Mouse (Mus musculus): ENCODE data around the gene Tssc4.

Gene Tssc4

DNA sequence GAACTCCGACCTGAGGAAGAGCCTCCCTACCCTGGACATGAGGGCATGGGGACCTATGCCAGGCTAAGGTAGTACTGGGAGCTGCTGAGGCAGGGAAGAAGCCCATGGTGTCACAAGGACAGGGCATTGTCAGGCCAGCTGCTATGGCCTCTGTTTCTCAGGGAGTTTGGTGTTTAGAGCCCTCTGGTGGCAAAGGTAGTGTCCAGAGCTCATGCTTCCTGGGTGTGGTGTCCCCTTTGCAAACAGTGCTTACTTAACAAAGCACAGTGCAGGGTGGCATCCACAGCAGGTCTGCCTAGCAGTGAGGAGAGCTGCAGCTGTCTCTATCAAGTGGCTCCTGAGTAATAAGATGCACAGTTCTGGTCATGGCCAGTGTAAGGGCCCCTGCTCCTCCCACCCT lies 41.8 kb downstream of the Tssc4 start:
- DNase-seq (ENCODE audit: low spot score), result no peak

DNA sequence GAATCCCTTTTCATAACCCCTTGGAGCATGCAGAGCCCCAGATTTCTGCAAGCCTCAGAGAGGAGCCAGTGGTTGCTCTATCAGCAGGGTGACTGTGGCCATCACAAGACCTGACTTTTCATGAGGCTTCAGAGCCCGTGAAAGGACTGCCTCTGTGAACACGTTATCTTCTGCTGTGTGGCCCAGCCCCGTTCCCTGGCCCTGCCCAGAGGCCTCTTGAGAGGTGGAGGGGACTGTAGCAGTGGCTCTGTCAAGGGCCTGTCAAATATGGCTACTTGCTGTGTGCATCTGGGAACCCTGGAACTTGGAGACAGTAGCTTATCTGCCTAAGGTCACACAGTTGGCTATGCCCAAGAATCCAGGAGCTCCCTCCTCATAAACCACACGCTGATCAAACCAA lies 42.7 kb downstream of the Tssc4 start:
- DNase-seq (ENCODE audit: low spot score), result no peak

DNA sequence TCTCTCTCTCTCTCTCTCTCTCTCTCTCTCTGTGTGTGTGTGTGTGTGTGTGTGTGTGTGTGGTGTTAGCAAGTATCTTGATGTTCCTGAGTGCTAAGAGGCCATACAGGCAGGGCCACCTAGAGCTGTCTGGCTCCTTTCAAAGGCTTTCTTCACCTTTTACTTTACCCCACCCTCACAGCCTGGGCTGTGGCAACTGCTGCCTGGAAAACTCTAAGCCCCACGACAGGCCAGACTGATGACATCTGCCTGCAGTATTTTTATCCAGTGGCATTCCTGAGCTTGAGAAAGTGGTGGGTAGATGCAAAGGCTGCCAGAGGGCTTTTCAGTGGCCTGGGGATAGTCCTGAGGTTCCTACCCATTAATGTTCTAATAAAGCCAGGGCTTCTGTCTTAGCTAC lies 43.3 kb downstream of the Tssc4 start:
- no peak for DNase-seq (ENCODE audit: low spot score)

DNA sequence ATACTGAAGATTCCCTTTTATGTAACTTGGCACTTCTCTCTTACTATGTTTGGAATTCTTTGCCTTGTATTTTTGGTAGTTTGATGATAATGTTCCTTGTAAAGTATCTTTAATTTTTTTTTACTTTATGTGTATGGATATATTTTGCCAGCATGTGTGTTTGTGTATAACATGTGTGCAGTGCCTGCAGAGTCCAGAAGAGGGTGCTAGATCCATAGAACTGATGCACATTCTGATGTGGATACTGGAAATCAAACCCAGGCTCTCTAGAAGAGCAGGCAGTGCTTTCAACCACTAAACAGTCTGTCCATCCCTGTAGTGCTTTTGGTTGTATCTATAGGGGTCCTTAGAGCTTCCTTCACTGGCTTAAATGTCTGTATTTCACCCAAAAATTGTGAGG lies 45.7 kb downstream of the Tssc4 start:
- no peak for DNase-seq (ENCODE audit: low spot score)

DNA sequence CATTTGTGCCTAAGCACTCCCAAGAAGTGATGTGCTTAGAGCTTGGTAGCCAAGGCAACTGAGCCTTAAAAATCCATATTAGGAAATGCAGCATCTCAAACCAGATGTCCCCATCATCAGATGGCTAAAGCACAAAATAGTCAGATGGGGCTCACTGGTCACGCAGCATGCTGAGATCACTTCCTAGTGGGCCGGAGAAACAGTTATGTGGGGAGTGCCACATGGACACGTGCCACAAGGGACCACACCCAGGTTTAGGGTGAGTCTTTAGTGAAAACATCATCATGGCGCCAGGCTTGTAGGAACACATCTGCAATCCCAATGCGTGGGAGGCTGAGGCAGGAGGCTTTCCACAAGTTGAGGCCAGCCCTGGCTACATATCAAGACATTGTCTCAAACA lies 47.5 kb downstream of the Tssc4 start:
- DNase-seq (ENCODE audit: low spot score), result no peak

DNA sequence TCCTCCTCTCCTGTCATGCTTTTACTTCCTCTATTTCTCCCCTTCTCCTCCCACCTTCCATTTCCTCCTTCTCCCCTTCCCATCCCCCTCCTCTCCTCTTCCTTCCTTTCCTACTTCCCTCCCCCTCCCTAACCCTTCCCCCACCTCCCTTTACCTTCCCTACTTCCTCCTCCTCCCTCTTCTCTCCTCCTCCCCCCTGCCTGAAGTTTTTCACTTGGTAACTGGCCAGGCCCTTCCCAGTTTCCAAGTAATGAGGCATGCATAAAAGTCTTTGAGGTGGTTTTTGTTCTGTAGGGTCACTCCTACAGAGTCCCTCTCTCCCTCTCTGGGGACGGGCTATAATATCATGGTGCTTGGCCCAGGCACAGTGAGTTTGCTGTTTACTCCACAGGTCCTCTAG lies 50.4 kb downstream of the Tssc4 start:
- DNase-seq (ENCODE audit: low spot score), result no peak

DNA sequence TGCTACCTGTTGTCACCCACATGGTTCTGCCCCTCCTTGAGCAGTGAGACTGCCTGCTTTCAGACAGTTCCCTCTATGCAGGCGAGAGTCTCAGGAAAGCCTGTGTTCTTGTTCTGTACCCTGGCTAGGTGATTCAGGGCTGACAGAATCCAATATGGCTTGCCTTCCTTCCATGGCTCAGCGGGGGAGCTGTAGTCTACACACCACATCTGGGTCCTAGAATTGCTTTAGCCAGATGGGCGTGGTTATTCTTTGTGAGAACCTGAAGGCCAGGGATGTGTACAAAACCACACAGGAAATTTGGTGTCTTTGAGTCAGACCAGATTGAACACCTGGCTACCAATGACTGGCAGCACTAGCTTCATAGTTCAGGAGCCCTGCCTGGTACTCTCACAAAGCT lies 50.8 kb downstream of the Tssc4 start:
- no peak for DNase-seq (ENCODE audit: low spot score)

All from layer of hippocampus, adult 9-10 months (tissue).